Mouse (Mus musculus) embryonic facial prominence, embryonic 11.5 days (tissue): Measurements from ENCODE around the gene Trdmt1. TPM values are rescaled to one million over a fixed set of nuclear protein-coding genes. Genes with fewer than 3 reads are reported as not detected.

Experiments
- ATAC-seq: fragments of 200-750 bp; cut with Nextera tagmentation; replicated peaks from 2 replicates; pipeline ENCODE4 v1.8.0; 2017; ENCODE audit warnings: low read depth; ENCODE audit not compliant: insufficient number of reproducible peaks, low FRiP score, low TSS enrichment
- DNase-seq: peaks from one replicate; pipeline ENCODE4 v3.0.0-alpha.2; 2015; ENCODE audit warnings: low spot score
- H3K27ac ChIP-seq: fragments of 300-500 bp; sonication (generic); replicated peaks from 2 replicates; pipeline ENCODE4 v1.5.1; 2014; ENCODE audit warnings: mild to moderate bottlenecking, low read depth, low read length, control low read depth
- H3K27me3 ChIP-seq: fragments of 300-500 bp; sonication (generic); 2 replicates; pipeline ENCODE4 v1.6.1; 2014; ENCODE audit warnings: mild to moderate bottlenecking, low read length, moderate library complexity, mixed read lengths; ENCODE audit not compliant: control insufficient read depth, insufficient read depth
- H3K36me3 ChIP-seq: fragments of 300-500 bp; sonication (generic); replicated peaks from 2 replicates; pipeline ENCODE4 v1.6.1; 2014; ENCODE audit warnings: low read depth, mild to moderate bottlenecking, low read length, moderate library complexity, mixed read lengths; ENCODE audit not compliant: control insufficient read depth, insufficient read depth
- H3K4me1 ChIP-seq: fragments of 300-500 bp; sonication (generic); 2 replicates; pipeline ENCODE4 v1.6.1; 2014; ENCODE audit warnings: low read length, mixed read lengths; ENCODE audit not compliant: control insufficient read depth, insufficient read depth
- H3K4me2 ChIP-seq: fragments of 300-500 bp; sonication (generic); 2 replicates; pipeline ENCODE4 v1.6.1; 2014; ENCODE audit warnings: low read depth, mild to moderate bottlenecking, control low read depth, low read length, moderate library complexity
- H3K4me3 ChIP-seq: fragments of 300-500 bp; sonication (generic); 2 replicates; pipeline ENCODE4 v1.5.1; 2014; ENCODE audit warnings: low read depth, low read length, control low read depth
- H3K9ac ChIP-seq: fragments of 300-500 bp; sonication (generic); replicated peaks from 2 replicates; pipeline ENCODE4 v1.6.1; 2014; ENCODE audit warnings: mild to moderate bottlenecking, control low read depth, low read length
- H3K9me3 ChIP-seq: fragments of 300-500 bp; sonication (generic); replicated peaks from 2 replicates; pipeline ENCODE4 v1.6.1; 2016; ENCODE audit warnings: mild to moderate bottlenecking, low read length, inconsistent platforms, mixed read lengths; ENCODE audit not compliant: control insufficient read depth
- WGBS: fragments of 180-500 bp; shearing (Covaris S2); extraction: QIAGEN DNeasy Blood & Tissue Kit; methylation state at CpG from one replicate; pipeline ENCODE4 v1.1.7; 2014; 5-methylcytosine and 5-hydroxymethylcytosine counted together
- polyA plus RNA-seq: library from polyadenylated mRNA; unstranded; fragments of >200 nt; fragmentation: Nextera tagmentation; extraction: Ambion mirVana; gene quantifications from 2 replicates; pipeline ENCODE4 v1.2.1, GENCODE M21; 2014

Gene Trdmt1
- polyA plus RNA-seq, 1 experiment from 2014 or later, result 8.8 TPM

GRCm38 (mm10) chr2:13548749-13549148 is 4.3 kb upstream of the Trdmt1 start:
- ATAC-seq, result no peak
- WGBS, result 84% methylated on average over 3 of the region's 3 CpGs

GRCm38 (mm10) chr2:13543519-13544124 is 846 bp downstream of the Trdmt1 start:
- peak overlapping the region; percentile 65 for H3K27ac ChIP-seq
- WGBS, result 69% methylated on average over 8 of the region's 8 CpGs
- H3K4me3 ChIP-seq, result peak overlapping the region; percentile 48
- H3K27me3 ChIP-seq, result no peaks in the 10 kb centered on the region
- H3K9me3 ChIP-seq, result no peaks in the 10 kb centered on the region
- ATAC-seq, result peak; percentile 36
- H3K36me3 ChIP-seq, result no peaks in the 10 kb centered on the region
- H3K4me1 ChIP-seq, result no peaks in the 10 kb centered on the region
- peak; percentile 6 for DNase-seq
- peak overlapping the region; percentile 29 for H3K4me2 ChIP-seq
- peak overlapping the region; percentile 76; the same call in 1 of the 2 replicates for H3K9ac ChIP-seq

More at GRCm38 (mm10) chr2:13548749-13549148, 4.3 kb upstream of the Trdmt1 start:
- no peaks in the 10 kb centered on the region for H3K27me3 ChIP-seq
- no peak overlapping the region for H3K9ac ChIP-seq
- no peaks in the 10 kb centered on the region for H3K36me3 ChIP-seq
- H3K9me3 ChIP-seq, result no peaks in the 10 kb centered on the region
- no peak overlapping the region for H3K27ac ChIP-seq
- H3K4me2 ChIP-seq, result no peak overlapping the region
- no peaks in the 10 kb centered on the region for H3K4me1 ChIP-seq
- H3K4me3 ChIP-seq, result no peak overlapping the region
- DNase-seq, result no peak

- ATAC-seq (no peak), DNase-seq (no peak)
- no peak overlapping the region for H3K4me3 ChIP-seq
- H3K27me3 ChIP-seq, result no peaks in the 10 kb centered on the region
- H3K4me1 ChIP-seq, result no peaks in the 10 kb centered on the region
- no peak overlapping the region for H3K27ac ChIP-seq
- no peak overlapping the region for H3K9ac ChIP-seq
- no peak overlapping the region for H3K4me2 ChIP-seq
- no peaks in the 10 kb centered on the region for H3K36me3 ChIP-seq
- WGBS, result 89% methylated on average over 1 of the region's 1 CpGs
- H3K9me3 ChIP-seq, result no peaks in the 10 kb centered on the region
Measured at GRCm38 (mm10) chr2:13539860-13540259, 4.6 kb downstream of the Trdmt1 start.

- Histone ChIP-seq H3K4me1 (no peaks in the 10 kb centered on the region), H3K27ac (no peak overlapping the region), H3K9ac (no peak overlapping the region), H3K4me2 (no peak overlapping the region), H3K36me3 (no peaks in the 10 kb centered on the region), H3K9me3 (no peaks in the 10 kb centered on the region), H3K4me3 (no peak overlapping the region), H3K27me3 (no peaks in the 10 kb centered on the region)
- ATAC-seq (no peak), DNase-seq (no peak)
- WGBS, result 69% methylated on average over 6 of the region's 6 CpGs
Measured at GRCm38 (mm10) chr2:13538704-13539377, 5.6 kb downstream of the Trdmt1 start.

GRCm38 (mm10) chr2:13538258-13538657 is 6.2 kb downstream of the Trdmt1 start:
- no peak overlapping the region for H3K9ac ChIP-seq
- WGBS, result 77% methylated on average over 2 of the region's 2 CpGs
- no peaks in the 10 kb centered on the region for H3K27me3 ChIP-seq
- ATAC-seq (no peak), DNase-seq (no peak)
- no peaks in the 10 kb centered on the region for H3K4me1 ChIP-seq
- no peak overlapping the region for H3K4me2 ChIP-seq
- H3K27ac ChIP-seq, result no peak overlapping the region
- H3K36me3 ChIP-seq, result no peaks in the 10 kb centered on the region
- H3K9me3 ChIP-seq, result no peaks in the 10 kb centered on the region
- H3K4me3 ChIP-seq, result no peak overlapping the region

GRCm38 (mm10) chr2:13537733-13538132 is 6.7 kb downstream of the Trdmt1 start:
- Histone ChIP-seq H3K9ac (no peak overlapping the region), H3K9me3 (no peaks in the 10 kb centered on the region), H3K4me3 (no peak overlapping the region), H3K27me3 (no peaks in the 10 kb centered on the region), H3K4me2 (no peak overlapping the region), H3K36me3 (no peaks in the 10 kb centered on the region), H3K4me1 (no peaks in the 10 kb centered on the region), H3K27ac (no peak overlapping the region)
- no peak for ATAC-seq
- no peak for DNase-seq
- WGBS, result 6% methylated on average over 2 of the region's 2 CpGs

GRCm38 (mm10) chr2:13536747-13537146 is 7.7 kb downstream of the Trdmt1 start:
- Histone ChIP-seq H3K36me3 (no peaks in the 10 kb centered on the region), H3K4me1 (no peaks in the 10 kb centered on the region), H3K9ac (no peak overlapping the region), H3K4me2 (no peak overlapping the region), H3K27ac (no peak overlapping the region), H3K9me3 (no peaks in the 10 kb centered on the region), H3K4me3 (no peak overlapping the region), H3K27me3 (no peaks in the 10 kb centered on the region)
- no peak for DNase-seq
- ATAC-seq, result no peak

GRCm38 (mm10) chr2:13530639-13531038 is 13.8 kb downstream of the Trdmt1 start:
- H3K4me2 ChIP-seq, result no peak overlapping the region
- no peak overlapping the region for H3K27ac ChIP-seq
- H3K9me3 ChIP-seq, result no peaks in the 10 kb centered on the region
- H3K27me3 ChIP-seq, result no peaks in the 10 kb centered on the region
- H3K36me3 ChIP-seq, result no peaks in the 10 kb centered on the region
- H3K9ac ChIP-seq, result no peak overlapping the region
- DNase-seq (no peak), ATAC-seq (no peak)
- H3K4me1 ChIP-seq, result no peaks in the 10 kb centered on the region
- no peak overlapping the region for H3K4me3 ChIP-seq
- 88% methylated on average over 6 of the region's 6 CpGs for WGBS
